Mouse (Mus musculus) cortical plate, adult 2 months (tissue): ENCODE data around the gene Chd6. TPM values are rescaled to one million over a fixed set of nuclear protein-coding genes. Genes with fewer than 3 reads are reported as not detected.

Source experiments
- H3K27ac ChIP-seq: fragments of 200-500 bp; 2 replicates; pipeline ENCODE4 v1.5.1; 2012; ENCODE audit warnings: low read length, control low read depth, inconsistent platforms; ENCODE audit not compliant: insufficient read depth
- H3K4me1 ChIP-seq: fragments of 200-500 bp; 2 replicates; pipeline ENCODE4 v1.6.1; 2011; ENCODE audit warnings: low read length; ENCODE audit not compliant: control insufficient read depth, insufficient read depth
- H3K4me3 ChIP-seq: fragments of 200-500 bp; 2 replicates; pipeline ENCODE4 v1.5.1; 2011; ENCODE audit warnings: mild to moderate bottlenecking, low read length, control low read depth; ENCODE audit not compliant: insufficient read depth
- CTCF ChIP-seq: fragments of 200-500 bp; IDR thresholded peaks from 2 replicates; pipeline ENCODE4 v1.5.1; 2011; ENCODE audit warnings: mild to moderate bottlenecking, control low read depth, low read length; ENCODE audit not compliant: insufficient read depth; ENCODE audit errors: extremely low read depth
- POLR2A ChIP-seq: fragments of 200-500 bp; IDR thresholded peaks from 2 replicates; pipeline ENCODE4 v1.6.1; 2011; ENCODE audit warnings: mild to moderate bottlenecking, low read length, control low read depth; ENCODE audit not compliant: insufficient read depth; ENCODE audit errors: extremely low read depth
- polyA plus RNA-seq: library from polyadenylated mRNA; depleted of rRNA; stranded (reverse); fragments of >200 nt; gene quantifications from 2 replicates; pipeline ENCODE4 v1.2.3, GENCODE M21; 2012; rRNA removed

Gene Chd6
- polyA plus RNA-seq, 1 experiment, result 26.7 TPM

DNA sequence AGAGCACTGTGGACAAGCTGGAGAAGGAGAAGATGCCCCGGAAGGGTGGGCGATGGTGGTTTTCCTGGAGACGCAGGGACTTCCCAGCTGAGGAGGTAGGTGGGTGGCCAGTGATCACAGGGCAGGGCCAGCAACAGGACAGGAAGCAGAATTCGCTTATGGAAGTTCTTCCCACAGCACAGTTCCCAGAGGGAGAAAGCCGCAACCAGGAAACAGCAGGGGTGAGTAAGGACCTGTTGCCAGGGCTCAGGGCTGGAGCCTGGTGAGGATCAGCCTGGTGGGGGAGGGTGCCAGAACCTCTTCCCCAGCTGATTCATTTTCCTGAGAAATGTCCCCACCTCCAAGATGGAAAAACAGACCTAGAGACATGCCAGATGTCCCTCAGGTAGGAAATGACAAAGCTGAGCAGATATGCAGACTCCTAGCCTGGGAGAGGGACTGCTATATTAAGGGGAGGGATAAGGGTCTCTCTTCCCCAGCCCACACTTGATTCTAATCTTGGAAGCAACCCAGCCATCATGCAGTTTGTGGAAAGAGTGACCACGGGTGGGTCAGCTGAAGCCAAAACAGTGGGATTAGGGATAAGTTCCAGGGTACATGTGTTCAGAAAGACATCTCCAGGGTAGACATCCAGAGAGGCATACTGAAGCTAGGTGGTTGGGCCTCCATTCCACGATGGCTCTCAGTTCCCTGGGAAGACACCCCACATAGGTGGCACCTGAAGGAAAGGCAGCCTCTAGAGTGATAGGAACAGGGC lies 207.0 kb downstream of the Chd6 start:
- Histone ChIP-seq H3K4me1 (no peaks in the 10 kb centered on the region), H3K27ac (no peak overlapping the region), H3K4me3 (no peak overlapping the region)
- no peak for TF ChIP-seq CTCF
- TF ChIP-seq POLR2A, result no peak

Other genes with a start within 250 kb of the Chd6 start
- 19.8 and 22.3 TPM in 2 replicates for gene Zhx3, start 236.1 kb downstream of the Chd6 start, polyA plus RNA-seq
- gene Lpin3, start 228.4 kb downstream of the Chd6 start, polyA plus RNA-seq, result 1.1 and 1.3 TPM in 2 replicates
- 0.10 and 0.21 TPM in 2 replicates for gene Emilin3, start 196.7 kb downstream of the Chd6 start, polyA plus RNA-seq